Mouse (Mus musculus) hindbrain, embryonic 11.5 days (tissue): ENCODE results near the gene Kif12. TPM values are rescaled to one million over a fixed set of nuclear protein-coding genes. Genes with fewer than 3 reads are reported as not detected.

ENCODE experiments used
- ATAC-seq: fragments of 200-750 bp; cut with Nextera tagmentation; 2 replicates; pipeline ENCODE4 v1.8.0; 2017; ENCODE audit warnings: mild to moderate bottlenecking, moderate TSS enrichment, moderate library complexity; ENCODE audit not compliant: low FRiP score
- DNase-seq: peaks from one replicate; pipeline ENCODE4 v3.0.0-alpha.2; 2015; ENCODE audit warnings: low spot score
- H3K27ac ChIP-seq: fragments of 300-500 bp; sonication (generic); 2 replicates; pipeline ENCODE4 v1.5.1; 2014; ENCODE audit warnings: mild to moderate bottlenecking, low read depth, low read length
- H3K27me3 ChIP-seq: fragments of 300-500 bp; sonication (generic); 2 replicates; pipeline ENCODE4 v1.6.1; 2014; ENCODE audit warnings: mild to moderate bottlenecking, low read length, moderate library complexity, mixed read lengths; ENCODE audit not compliant: control insufficient read depth, insufficient read depth
- H3K36me3 ChIP-seq: fragments of 300-500 bp; sonication (generic); 2 replicates; pipeline ENCODE4 v1.6.1; 2014; ENCODE audit warnings: mild to moderate bottlenecking, low read length, moderate library complexity, mixed read lengths; ENCODE audit not compliant: control insufficient read depth, insufficient read depth
- H3K4me1 ChIP-seq: fragments of 300-500 bp; sonication (generic); replicated peaks from 2 replicates; pipeline ENCODE4 v1.6.1; 2014; ENCODE audit warnings: low read length, mixed read lengths; ENCODE audit not compliant: control insufficient read depth, insufficient read depth
- H3K4me2 ChIP-seq: fragments of 300-500 bp; sonication (generic); replicated peaks from 2 replicates; pipeline ENCODE4 v1.6.1; 2014; ENCODE audit warnings: mild to moderate bottlenecking, low read depth, low read length
- H3K4me3 ChIP-seq: fragments of 300-500 bp; sonication (generic); 2 replicates; pipeline ENCODE4 v1.5.1; 2014; ENCODE audit warnings: low read depth, low read length
- H3K9ac ChIP-seq: fragments of 300-500 bp; sonication (generic); 2 replicates; pipeline ENCODE4 v1.6.1; 2014; ENCODE audit warnings: low read depth, low read length
- H3K9me3 ChIP-seq: fragments of 300-500 bp; sonication (generic); 2 replicates; pipeline ENCODE4 v1.6.1; 2016; ENCODE audit warnings: low read length; ENCODE audit not compliant: control insufficient read depth
- WGBS: fragments of 180-500 bp; shearing (Covaris S2); extraction: QIAGEN DNeasy Blood & Tissue Kit; methylation state at CpG from one replicate; pipeline ENCODE4 v1.1.7; 2014; 5-methylcytosine and 5-hydroxymethylcytosine counted together
- polyA plus RNA-seq: library from polyadenylated mRNA; unstranded; fragments of >200 nt; fragmentation: Nextera tagmentation; extraction: Ambion mirVana; gene quantifications from 2 replicates; pipeline ENCODE4 v1.2.1, GENCODE M21; 2014

Kif12 gene
- polyA plus RNA-seq, 1 experiment from 2014 or later, result not detected

GRCm38 (mm10) chr4:63151127-63151526 lies 20.8 kb downstream of the Kif12 start:
- Histone ChIP-seq H3K4me1 (no peaks in the 10 kb centered on the region), H3K4me3 (no peak overlapping the region), H3K4me2 (no peak overlapping the region), H3K9ac (no peak overlapping the region), H3K36me3 (no peaks in the 10 kb centered on the region), H3K27ac (no peak overlapping the region), H3K27me3 (no peaks in the 10 kb centered on the region), H3K9me3 (no peaks in the 10 kb centered on the region)
- ATAC-seq (no peak), DNase-seq (no peak)
- 98% methylated on average over 6 of the region's 6 CpGs for WGBS

GRCm38 (mm10) chr4:63147268-63147667 lies 24.7 kb downstream of the Kif12 start:
- H3K4me2 ChIP-seq, result no peak overlapping the region
- no peaks in the 10 kb centered on the region for H3K9me3 ChIP-seq
- 92% methylated on average over 6 of the region's 6 CpGs for WGBS
- no peak overlapping the region for H3K4me3 ChIP-seq
- DNase-seq, result no peak
- H3K27me3 ChIP-seq, result no peaks in the 10 kb centered on the region
- no peak overlapping the region for H3K9ac ChIP-seq
- no peak for ATAC-seq
- H3K36me3 ChIP-seq, result no peaks in the 10 kb centered on the region
- no peaks in the 10 kb centered on the region for H3K4me1 ChIP-seq
- no peak overlapping the region for H3K27ac ChIP-seq

- Histone ChIP-seq H3K4me1 (no peaks in the 10 kb centered on the region), H3K27ac (no peak overlapping the region), H3K4me3 (no peak overlapping the region), H3K4me2 (no peak overlapping the region), H3K9ac (no peak overlapping the region), H3K27me3 (no peaks in the 10 kb centered on the region), H3K36me3 (peaks cover 4% of the 10 kb centered on the region; the same call in 1 of the 2 replicates), H3K9me3 (no peaks in the 10 kb centered on the region)
- DNase-seq (no peak), ATAC-seq (no peak)
- WGBS, result 89% methylated on average over 5 of the region's 5 CpGs
Observed at GRCm38 (mm10) chr4:63129891-63130624, 41.9 kb downstream of the Kif12 start.

GRCm38 (mm10) chr4:63124861-63125466 lies 47.0 kb downstream of the Kif12 start:
- H3K4me1 ChIP-seq, result no peaks in the 10 kb centered on the region
- peaks cover 2% of the 10 kb centered on the region for H3K36me3 ChIP-seq
- 84% methylated on average over 8 of the region's 8 CpGs for whole genome bisulfite sequencing
- H3K27me3 ChIP-seq, result no peaks in the 10 kb centered on the region
- ATAC-seq (no peak), DNase-seq (no peak)
- no peak overlapping the region for H3K27ac ChIP-seq
- H3K4me2 ChIP-seq, result no peak overlapping the region
- H3K4me3 ChIP-seq, result no peak overlapping the region
- H3K9me3 ChIP-seq, result no peaks in the 10 kb centered on the region
- no peak overlapping the region for H3K9ac ChIP-seq

GRCm38 (mm10) chr4:63118639-63119437 lies 53.1 kb downstream of the Kif12 start:
- 92% methylated on average over 5 of the region's 5 CpGs for WGBS
- Histone ChIP-seq H3K27me3 (no peaks in the 10 kb centered on the region), H3K4me3 (no peak overlapping the region), H3K9me3 (no peaks in the 10 kb centered on the region), H3K4me2 (no peak overlapping the region), H3K4me1 (no peaks in the 10 kb centered on the region), H3K36me3 (peaks cover 2% of the 10 kb centered on the region), H3K27ac (no peak overlapping the region), H3K9ac (no peak overlapping the region)
- DNase-seq, result peak; percentile 89
- peak; percentile 82 for ATAC-seq

Other genes with a start within 250 kb of the Kif12 start
- gene Zfp618, start 206.6 kb downstream of the Kif12 start, polyA plus RNA-seq, result 34.9 and 36.7 TPM in 2 replicates
- gene Ambp, start 17.3 kb downstream of the Kif12 start, polyA plus RNA-seq, result 0.31 TPM in 1 of 2 replicates, not detected in the other
- 3.7 and 4.4 TPM in 2 replicates for gene Col27a1, start 41.9 kb upstream of the Kif12 start, polyA plus RNA-seq
- not detected in 2 replicates for gene Orm1, start 172.4 kb upstream of the Kif12 start, polyA plus RNA-seq
- not detected in 2 replicates for gene Orm3, start 184.0 kb upstream of the Kif12 start, polyA plus RNA-seq
- gene Orm2, start 190.3 kb upstream of the Kif12 start, polyA plus RNA-seq, result not detected in 2 replicates
- gene Akna, start 231.2 kb upstream of the Kif12 start, polyA plus RNA-seq, result 5.7 and 6.1 TPM in 2 replicates